8 mouse cellular contexts compared by ENCODE assay signal in the genomic region with DNA sequence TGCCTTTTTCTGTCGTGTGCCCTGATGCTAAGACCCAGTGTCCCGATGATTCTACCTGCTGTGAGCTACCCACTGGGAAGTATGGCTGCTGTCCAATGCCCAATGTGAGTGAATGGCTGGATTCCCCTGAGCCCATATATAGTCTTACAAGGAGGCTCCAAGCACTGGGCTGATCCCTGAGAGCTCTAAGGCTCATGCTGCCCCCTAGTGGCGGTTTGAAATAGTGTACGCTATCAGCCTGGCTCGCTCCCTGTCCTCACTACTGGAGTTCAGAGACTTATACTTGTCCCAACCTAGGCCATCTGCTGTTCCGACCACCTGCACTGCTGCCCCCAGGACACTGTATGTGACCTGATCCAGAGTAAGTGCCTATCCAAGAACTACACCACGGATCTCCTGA. TPM values are rescaled to one million over a fixed set of nuclear protein-coding genes. Genes with fewer than 3 reads are reported as not detected.
A peak's percentile ranks its signal among the peaks of the same experiment; 100 is the strongest.
DNase-seq lines count a peak whose midpoint lies in the region; ATAC-seq and TF ChIP-seq lines count a peak whose summit lies in the region.
"Had no signal": no experiment of that assay in that cellular context is flagged by ENCODE, and none has a peak within 500 bp of the region (broad histone marks: within the 10 kb centered on the region; RNA-seq: fewer than 3 reads in every experiment).

No protein-coding gene starts in this region.

- H3K4me1 ChIP-seq in intestine, embryonic 16.5 days (ENCODE audit: control insufficient read depth, insufficient read depth, low read length), result peaks cover 34% of the 10 kb centered on the region
- peaks cover 56% of the 10 kb centered on the region for H3K4me1 ChIP-seq in limb, embryonic 10.5 days
- peaks cover 26% of the 10 kb centered on the region for H3K4me1 ChIP-seq in midbrain, embryonic 16.5 days (ENCODE audit: control insufficient read depth, insufficient read depth, low read length)

- H3K9ac ChIP-seq in intestine, embryonic 16.5 days (ENCODE audit: low read depth, low read length), result no peak overlapping the region
- H3K9ac ChIP-seq in midbrain, embryonic 16.5 days (ENCODE audit: low read depth, low read length), result no peak overlapping the region

- H3K27ac ChIP-seq in gastrocnemius, adult 2 months, result peak overlapping the region; percentile 91
- no peak overlapping the region for H3K27ac ChIP-seq in intestine, embryonic 16.5 days (ENCODE audit: low read length)
- H3K27ac ChIP-seq in limb, embryonic 10.5 days, result no peak overlapping the region
- no peak overlapping the region for H3K27ac ChIP-seq in midbrain, embryonic 16.5 days (ENCODE audit: low read length)

- peak; percentile 38 for ATAC-seq in activated CD4-positive, CD25-positive, alpha-beta regulatory T cell, adult 4 months
- ATAC-seq in intestine, embryonic 16.5 days, result peak; percentile 36; the same call in 1 of the 2 replicates
- ATAC-seq in midbrain, embryonic 16.5 days, result peak; percentile 22; the same call in 1 of the 2 replicates

- no peak overlapping the region for H3K4me3 ChIP-seq in gastrocnemius, adult 2 months
- no peak overlapping the region for H3K4me3 ChIP-seq in intestine, embryonic 16.5 days (ENCODE audit: low read length)
- H3K4me3 ChIP-seq in limb, embryonic 10.5 days, result no peak overlapping the region
- no peak overlapping the region for H3K4me3 ChIP-seq in midbrain, embryonic 16.5 days (ENCODE audit: low read depth, low read length)

- WGBS in intestine, embryonic 16.5 days, result 11% methylated on average over 7 of the region's 7 CpGs
- WGBS in limb, embryonic 10.5 days, result 14% methylated on average over 7 of the region's 7 CpGs
- 4% methylated on average over 7 of the region's 7 CpGs for WGBS in midbrain, embryonic 16.5 days

- intact Hi-C loops in gastrocnemius, adult 2 months (cut with DNase I), result loop anchor here (2.0 kb wide), 1 partner anchor 126 kb away; no protein-coding TSS in a partner anchor

- no peak overlapping the region for H3K4me2 ChIP-seq in intestine, embryonic 16.5 days (ENCODE audit: low read depth, low read length)
- no peak overlapping the region for H3K4me2 ChIP-seq in midbrain, embryonic 16.5 days (ENCODE audit: low read length)

- DNase-seq in cerebellum, postnatal 14 days, result peak; percentile 96 to 97
- DNase-seq in gastrocnemius, adult 2 months, result peak; percentile 87
- peak; percentile 91 for DNase-seq in limb, embryonic 10.5 days (ENCODE audit: low spot score)
- DNase-seq in spleen, adult 18-20 months, result peak; percentile 62 to 85

- H3K9me3 ChIP-seq in intestine, embryonic 16.5 days (ENCODE audit: control insufficient read depth, low read length), result no peaks in the 10 kb centered on the region
- no peaks in the 10 kb centered on the region for H3K9me3 ChIP-seq in limb, embryonic 10.5 days (replicated peaks)
- H3K9me3 ChIP-seq in midbrain, embryonic 16.5 days (replicated peaks; ENCODE audit: control insufficient read depth, low read length, poor library complexity, severe bottlenecking), result no peaks in the 10 kb centered on the region

- H3K36me3 ChIP-seq in intestine, embryonic 16.5 days (ENCODE audit: control insufficient read depth, insufficient read depth, low read length), result peaks cover 13% of the 10 kb centered on the region
- H3K36me3 ChIP-seq in limb, embryonic 10.5 days, result peaks cover 65% of the 10 kb centered on the region
- H3K36me3 ChIP-seq in midbrain, embryonic 16.5 days (ENCODE audit: control insufficient read depth, insufficient read depth, low read length), result peaks cover 31% of the 10 kb centered on the region

- no peaks in the 10 kb centered on the region for H3K27me3 ChIP-seq in intestine, embryonic 16.5 days (replicated peaks; ENCODE audit: control insufficient read depth, insufficient read depth, low read length)
- H3K27me3 ChIP-seq in limb, embryonic 10.5 days (ENCODE audit: low read depth, poor library complexity, severe bottlenecking), result peaks cover 17% of the 10 kb centered on the region
- H3K27me3 ChIP-seq in midbrain, embryonic 16.5 days (ENCODE audit: control insufficient read depth, insufficient read depth, low read depth, low read length), result no peaks in the 10 kb centered on the region

- TF ChIP-seq CTCF in gastrocnemius, adult 2 months (IDR thresholded peaks at IDR 0.05), result peak; percentile 88

RNA-seq across cellular contexts. Expression of a gene that starts 4.3 kb away (rescaled TPM):
- polyA plus RNA-seq in activated CD4-positive, CD25-positive, alpha-beta regulatory T cell, adult 4 months (2017; shearing (Covaris generic)), result 10 to 100 TPM; 23.7 to 30.3 TPM
- 10 to 100 TPM; 12.6 to 32.3 TPM for total RNA-seq in gastrocnemius, adult 2 months (2021)
- 221 and 245 TPM in 2 replicates for polyA plus RNA-seq in intestine, embryonic 16.5 days (2015; fragmentation: Nextera tagmentation; extraction: Ambion mirVana)
- polyA plus RNA-seq in limb, embryonic 10.5 days (2016; fragmentation: Nextera tagmentation; extraction: Ambion mirVana), result 78.5 and 93.2 TPM in 2 replicates
- polyA plus RNA-seq in midbrain, embryonic 16.5 days (2015; fragmentation: Nextera tagmentation; extraction: Ambion mirVana), result 65.2 and 75.8 TPM in 2 replicates

RNA-seq across cellular contexts. Expression of a gene that starts 13.1 kb away (rescaled TPM):
- polyA plus RNA-seq in activated CD4-positive, CD25-positive, alpha-beta regulatory T cell, adult 4 months (2017; shearing (Covaris generic)), result not detected
- total RNA-seq in gastrocnemius, adult 2 months (2021), result 1 to 10 TPM in 1 of 2 experiments, under 1 TPM in 1; 0.66 to 1.1 TPM
- polyA plus RNA-seq in intestine, embryonic 16.5 days (2015; fragmentation: Nextera tagmentation; extraction: Ambion mirVana), result 0.86 and 1.8 TPM in 2 replicates
- polyA plus RNA-seq in limb, embryonic 10.5 days (2016; fragmentation: Nextera tagmentation; extraction: Ambion mirVana), result 3.7 and 4.2 TPM in 2 replicates
- polyA plus RNA-seq in midbrain, embryonic 16.5 days (2015; fragmentation: Nextera tagmentation; extraction: Ambion mirVana), result 18.1 and 20.5 TPM in 2 replicates
- polyA plus RNA-seq: macrophage had no signal

RNA-seq across cellular contexts. Expression of a gene that starts 26.7 kb away (rescaled TPM):
- 10 to 100 TPM; 50.9 to 65.4 TPM for polyA plus RNA-seq in activated CD4-positive, CD25-positive, alpha-beta regulatory T cell, adult 4 months (2017; shearing (Covaris generic))
- total RNA-seq in gastrocnemius, adult 2 months (2021), result 10 to 100 TPM; 51.4 to 76.4 TPM
- 366 and 376 TPM in 2 replicates for polyA plus RNA-seq in intestine, embryonic 16.5 days (2015; fragmentation: Nextera tagmentation; extraction: Ambion mirVana)
- polyA plus RNA-seq in limb, embryonic 10.5 days (2016; fragmentation: Nextera tagmentation; extraction: Ambion mirVana), result 209 and 242 TPM in 2 replicates
- polyA plus RNA-seq in midbrain, embryonic 16.5 days (2015; fragmentation: Nextera tagmentation; extraction: Ambion mirVana), result 144 and 150 TPM in 2 replicates

RNA-seq across cellular contexts. Expression of a gene that starts 35.5 kb away (rescaled TPM):
- under 1 TPM in 1 of 2 experiments, not detected in 1; 0.34 TPM for polyA plus RNA-seq in activated CD4-positive, CD25-positive, alpha-beta regulatory T cell, adult 4 months (2017; shearing (Covaris generic))
- total RNA-seq in gastrocnemius, adult 2 months (2021), result 1 to 10 TPM in 1 of 2 experiments, under 1 TPM in 1; 0.51 to 2.7 TPM
- 3.1 and 3.7 TPM in 2 replicates for polyA plus RNA-seq in intestine, embryonic 16.5 days (2015; fragmentation: Nextera tagmentation; extraction: Ambion mirVana)
- polyA plus RNA-seq in limb, embryonic 10.5 days (2016; fragmentation: Nextera tagmentation; extraction: Ambion mirVana), result 4.6 and 5.3 TPM in 2 replicates
- polyA plus RNA-seq in midbrain, embryonic 16.5 days (2015; fragmentation: Nextera tagmentation; extraction: Ambion mirVana), result 8.3 and 11.6 TPM in 2 replicates

RNA-seq across cellular contexts. Expression of a gene that starts 41.2 kb away (rescaled TPM):
- 1 to 10 TPM; 2.4 TPM for polyA plus RNA-seq in activated CD4-positive, CD25-positive, alpha-beta regulatory T cell, adult 4 months (2017; shearing (Covaris generic))
- total RNA-seq in gastrocnemius, adult 2 months (2021), result not detected
- 6.0 and 6.8 TPM in 2 replicates for polyA plus RNA-seq in intestine, embryonic 16.5 days (2015; fragmentation: Nextera tagmentation; extraction: Ambion mirVana)
- polyA plus RNA-seq in limb, embryonic 10.5 days (2016; fragmentation: Nextera tagmentation; extraction: Ambion mirVana), result 1.2 and 1.3 TPM in 2 replicates
- polyA plus RNA-seq in midbrain, embryonic 16.5 days (2015; fragmentation: Nextera tagmentation; extraction: Ambion mirVana), result 151 and 155 TPM in 2 replicates
